ENCODE assay signal across 8 mouse cellular contexts in the genomic region with DNA sequence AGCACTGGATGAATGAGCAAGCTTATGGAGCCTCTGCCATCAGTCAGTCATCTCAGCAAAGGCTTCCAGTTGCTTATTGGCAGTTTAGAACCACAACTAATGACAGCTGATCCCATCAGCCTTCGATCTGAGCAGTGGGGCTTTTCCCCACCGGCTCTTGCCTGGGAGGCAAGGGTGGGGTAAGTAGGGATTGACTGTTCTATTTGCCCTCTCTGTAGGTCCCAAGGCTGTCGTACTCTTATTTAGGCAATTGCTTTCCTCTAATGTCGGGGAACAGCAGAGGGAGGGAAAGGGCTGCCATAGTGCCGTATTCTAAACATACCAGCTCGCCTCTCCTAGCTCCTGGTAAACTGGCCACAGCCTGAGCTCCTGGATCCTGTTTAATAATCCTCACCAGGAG. TPM values are rescaled to one million over a fixed set of nuclear protein-coding genes. Genes with fewer than 3 reads are reported as not detected.
DNase-seq lines count a peak whose midpoint lies in the region; ATAC-seq and TF ChIP-seq lines count a peak whose summit lies in the region.

A gene (minus strand): TSS at position 101 of the 400 bp plus-strand sequence.

- no peak for TF ChIP-seq CTCF in layer of hippocampus, adult 2 months (conservative IDR thresholded peaks at IDR 0.05)
- TF ChIP-seq CTCF in heart, adult 2 months (IDR thresholded peaks at IDR 0.05), result no peak

- H3K4me1 ChIP-seq in heart, adult 2 months (ENCODE audit: control insufficient read depth, insufficient read depth, low read length), result peaks cover 5% of the 10 kb centered on the region
- peaks cover 13% of the 10 kb centered on the region for H3K4me1 ChIP-seq in midbrain, embryonic 14.5 days (ENCODE audit: control insufficient read depth, insufficient read depth, low read length)

- no peak within 1 kb of the TSS for H3K4me2 ChIP-seq in midbrain, embryonic 14.5 days (ENCODE audit: low read length)

- no peak for ATAC-seq in common myeloid progenitor, adult 5-6 weeks (replicated peaks; ENCODE audit: low read depth, poor library complexity, severe bottlenecking)
- no peak for ATAC-seq in midbrain, embryonic 14.5 days (ENCODE audit: low FRiP score, low TSS enrichment)

- H3K36me3 ChIP-seq in heart, adult 2 months (ENCODE audit: control insufficient read depth, insufficient read depth, low read length), result peaks cover 4% of the 10 kb centered on the region; the same call in 1 of the 2 replicates
- H3K36me3 ChIP-seq in midbrain, embryonic 14.5 days (ENCODE audit: control insufficient read depth, insufficient read depth, low read length), result peaks cover 7% of the 10 kb centered on the region; the same call in 1 of the 2 replicates

- TF ChIP-seq EP300 in heart, adult 2 months (IDR thresholded peaks at IDR 0.05; ENCODE audit: insufficient read depth, low read depth, low read length), result no peak

- TF ChIP-seq POLR2A in heart, adult 2 months (IDR thresholded peaks at IDR 0.05; ENCODE audit: insufficient read depth, low read depth, low read length), result no peak

- WGBS in heart, adult 2 months, result 85% methylated on average over 6 of the region's 6 CpGs
- 79% methylated on average over 6 of the region's 6 CpGs for WGBS in midbrain, embryonic 14.5 days

- DNase-seq in layer of hippocampus, adult 2 months (ENCODE audit: low spot score in 2 of 2), result no peak
- DNase-seq in layer of hippocampus, adult 9-10 months (ENCODE audit: low spot score), result no peak
- no peak for DNase-seq in heart, adult 2 months
- DNase-seq in layer of hippocampus, postnatal 10 days (ENCODE audit: low spot score in 2 of 2), result no peak
- DNase-seq in midbrain, embryonic 14.5 days, result no peak
- DNase-seq in spleen, adult 18-20 months, result no peak
- DNase-seq in spleen, postnatal 14 days (ENCODE audit: low spot score in 2 of 2), result no peak

- H3K79me2 ChIP-seq in heart, adult 2 months (replicated peaks; ENCODE audit: control insufficient read depth, insufficient read depth, low read length), result peaks cover 3% of the 10 kb centered on the region; the same call in 1 of the 2 replicates

- H3K9ac ChIP-seq in heart, adult 2 months (ENCODE audit: low read depth, low read length), result no peak within 1 kb of the TSS
- H3K9ac ChIP-seq in midbrain, embryonic 14.5 days (replicated peaks; ENCODE audit: low read length), result no peak within 1 kb of the TSS

- no peaks in the 10 kb centered on the region for H3K9me3 ChIP-seq in midbrain, embryonic 14.5 days (ENCODE audit: control insufficient read depth, low read length)

- no peak within 1 kb of the TSS for H3K27ac ChIP-seq in layer of hippocampus, adult 2 months
- H3K27ac ChIP-seq in heart, adult 2 months, result no peak within 1 kb of the TSS
- H3K27ac ChIP-seq in midbrain, embryonic 14.5 days (replicated peaks; ENCODE audit: low read depth, low read length), result no peak within 1 kb of the TSS

- intact Hi-C loops in heart, adult 2 months (cut with DNase I), result no loop called here

- no peak within 1 kb of the TSS for H3K4me3 ChIP-seq in layer of hippocampus, adult 2 months
- H3K4me3 ChIP-seq in heart, adult 2 months, result no peak within 1 kb of the TSS
- no peak within 1 kb of the TSS for H3K4me3 ChIP-seq in midbrain, embryonic 14.5 days (replicated peaks; ENCODE audit: low read depth, low read length)

- no peaks in the 10 kb centered on the region for H3K27me3 ChIP-seq in heart, adult 2 months (ENCODE audit: control insufficient read depth, insufficient read depth, low read length)
- H3K27me3 ChIP-seq in midbrain, embryonic 14.5 days (ENCODE audit: control insufficient read depth, insufficient read depth, low read length), result no peaks in the 10 kb centered on the region

RNA-seq across cellular contexts. Expression of the gene that starts here (rescaled TPM):
- total RNA-seq in layer of hippocampus, adult 2 months (2021), result 10 to 100 TPM; 17.1 to 17.2 TPM
- total RNA-seq in common myeloid progenitor, adult 5-6 weeks (2017), result 95.2 and 99.9 TPM in 2 replicates
- 10 to 100 TPM; 19.6 to 21.2 TPM for total RNA-seq in heart, adult 2 months (2021)
- 9.7 and 16.4 TPM in 2 replicates for polyA plus RNA-seq in heart, adult 2 months (2012; rRNA removed)
- 10 to 100 TPM; 16.7 to 18.8 TPM for total RNA-seq in layer of hippocampus, postnatal 10 days (2021)
- polyA plus RNA-seq in midbrain, embryonic 14.5 days (2014; fragmentation: Nextera tagmentation; extraction: Ambion mirVana), result 78.5 and 84.3 TPM in 2 replicates
